ENCODE assay signal across 8 mouse cellular contexts in the genomic region with DNA sequence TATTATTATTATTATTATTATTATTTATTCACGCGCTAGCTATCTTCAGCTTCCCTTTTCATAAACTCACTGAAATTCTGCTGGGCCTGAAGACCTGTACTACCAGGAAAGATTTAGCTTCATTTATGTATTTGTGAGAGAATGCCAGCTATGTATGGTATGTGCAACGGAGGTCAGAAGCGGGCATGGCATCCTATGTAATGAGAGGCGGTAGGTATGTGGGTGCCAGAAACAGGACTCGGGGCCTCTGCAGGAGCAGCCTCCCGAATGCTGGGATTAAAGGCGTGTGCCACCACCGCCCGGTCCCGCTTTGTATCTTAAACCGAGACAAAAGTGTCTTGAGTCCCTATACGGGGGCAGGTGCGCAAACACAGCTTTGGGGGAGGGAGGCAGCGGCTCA. TPM values are rescaled to one million over a fixed set of nuclear protein-coding genes. Genes with fewer than 3 reads are reported as not detected.
DNase-seq lines count a peak whose midpoint lies in the region; ATAC-seq and TF ChIP-seq lines count a peak whose summit lies in the region.

No protein-coding gene starts in this region.

- no peak for TF ChIP-seq CTCF in heart, adult 2 months (IDR thresholded peaks at IDR 0.05)
- no peak for TF ChIP-seq CTCF in C2C12 (IDR thresholded peaks at IDR 0.05; ENCODE audit: control insufficient read depth, insufficient read depth, insufficient read length)
- no peak for TF ChIP-seq CTCF in liver, embryonic 14.5 days (IDR thresholded peaks at IDR 0.05; ENCODE audit: low read depth)

- peak overlapping the region; percentile 100 for H3K27ac ChIP-seq in heart, adult 2 months
- peak overlapping the region; percentile 50; the same call in 1 of the 2 replicates for H3K27ac ChIP-seq in forebrain, embryonic 11.5 days (ENCODE audit: low read depth, low read length)
- H3K27ac ChIP-seq in liver, embryonic 14.5 days: peak overlapping the region; percentile 78

- WGBS in heart, adult 2 months: 5% methylated on average over 15 of the region's 15 CpGs
- 7% methylated on average over 15 of the region's 15 CpGs for WGBS in forebrain, embryonic 11.5 days
- WGBS in liver, embryonic 14.5 days (ENCODE audit: insufficient replicate concordance): 7% methylated on average over 15 of the region's 15 CpGs

- peak overlapping the region; percentile 81 for H3K4me2 ChIP-seq in forebrain, embryonic 11.5 days (ENCODE audit: low read depth, low read length, severe bottlenecking)
- H3K4me2 ChIP-seq in liver, embryonic 14.5 days (ENCODE audit: low read depth): peak overlapping the region; percentile 99

- H3K4me1 ChIP-seq in heart, adult 2 months (ENCODE audit: control insufficient read depth, insufficient read depth, low read length): peaks cover 2% of the 10 kb centered on the region
- H3K4me1 ChIP-seq in forebrain, embryonic 11.5 days (replicated peaks; ENCODE audit: control insufficient read depth, insufficient read depth, low read length): peaks cover 6% of the 10 kb centered on the region
- peaks cover 4 to 10% of the 10 kb centered on the region in 2 experiments for H3K4me1 ChIP-seq in liver, embryonic 14.5 days (replicated peaks; ENCODE audit: control insufficient read depth in 2 of 2, insufficient read depth in 2 of 2, low read length in 1 of 2)

- H3K27me3 ChIP-seq in heart, adult 2 months (ENCODE audit: control insufficient read depth, insufficient read depth, low read length): no peaks in the 10 kb centered on the region
- no peaks in the 10 kb centered on the region for H3K27me3 ChIP-seq in C2C12 (ENCODE audit: control insufficient read depth, insufficient read depth, insufficient read length)
- no peaks in the 10 kb centered on the region for H3K27me3 ChIP-seq in forebrain, embryonic 11.5 days (ENCODE audit: control insufficient read depth, insufficient read depth, low read length)
- H3K27me3 ChIP-seq in liver, embryonic 14.5 days (ENCODE audit: control insufficient read depth, insufficient read depth, low read length): no peaks in the 10 kb centered on the region

- no peak for DNase-seq in heart, adult 2 months
- no peak for DNase-seq in heart, postnatal 10 days
- no peak for DNase-seq in forebrain, embryonic 11.5 days (ENCODE audit: low spot score)
- DNase-seq in liver, embryonic 14.5 days (ENCODE audit: low read depth in 3 of 3, low spot score in 3 of 3): no peak
- DNase-seq in adrenal gland, postnatal 36 days: no peak
- no peak for DNase-seq in cerebellum, adult 18-20 months
- DNase-seq in left cerebral cortex, postnatal 25 days (ENCODE audit: low spot score in 2 of 2): no peak

- peak overlapping the region; percentile 86 for H3ac ChIP-seq in C2C12 (ENCODE audit: control insufficient read depth, insufficient read length, low read depth)

- no peak; the same call in 1 of the 2 replicates for TF ChIP-seq POLR2A in heart, adult 2 months (IDR thresholded peaks at IDR 0.05; ENCODE audit: insufficient read depth, low read depth, low read length)

- no peaks in the 10 kb centered on the region for H3K9me3 ChIP-seq in forebrain, embryonic 11.5 days (ENCODE audit: control insufficient read depth, low read length)
- H3K9me3 ChIP-seq in liver, embryonic 14.5 days (ENCODE audit: control insufficient read depth, low read length): no peaks in the 10 kb centered on the region

- intact Hi-C loops in heart, adult 2 months (cut with DNase I): loop anchor here (2.0 to 5.0 kb wide), 3 partner anchors 42 to 89 kb away; partner anchors contain the start of genes Eloa, Fuca1 and Rpl11
- intact Hi-C loops in heart, postnatal 10 days (cut with DNase I): loop anchor here (5.0 kb wide), 1 partner anchor 199 kb away; no protein-coding TSS in a partner anchor
- intact Hi-C loops in left cerebral cortex, postnatal 25 days (cut with DNase I): loop anchor here (1.0 kb wide), 1 partner anchor 9 kb away; the partner anchor contains the start of gene Lypla2

- H3K79me2 ChIP-seq in heart, adult 2 months (replicated peaks; ENCODE audit: control insufficient read depth, insufficient read depth, low read length): no peaks in the 10 kb centered on the region
- no peaks in the 10 kb centered on the region for H3K79me2 ChIP-seq in C2C12 (ENCODE audit: control insufficient read depth, insufficient read depth)

- peak overlapping the region; percentile 86 for H3K9ac ChIP-seq in heart, adult 2 months (ENCODE audit: low read depth, low read length)
- peak overlapping the region; percentile 75 for H3K9ac ChIP-seq in forebrain, embryonic 11.5 days (ENCODE audit: low read length)
- peak overlapping the region; percentile 86 for H3K9ac ChIP-seq in liver, embryonic 14.5 days (replicated peaks)

- TF ChIP-seq EP300 in heart, adult 2 months (IDR thresholded peaks at IDR 0.05; ENCODE audit: insufficient read depth, low read depth, low read length): no peak
- no peak for TF ChIP-seq EP300 in liver, embryonic 14.5 days (IDR thresholded peaks at IDR 0.05; ENCODE audit: low read depth)

- no peaks in the 10 kb centered on the region for H3K36me3 ChIP-seq in heart, adult 2 months (ENCODE audit: control insufficient read depth, insufficient read depth, low read length)
- peaks cover 20% of the 10 kb centered on the region for H3K36me3 ChIP-seq in C2C12 (ENCODE audit: control insufficient read depth, insufficient read depth)
- H3K36me3 ChIP-seq in forebrain, embryonic 11.5 days (ENCODE audit: control insufficient read depth, insufficient read depth, low read length): peaks cover 5% of the 10 kb centered on the region; the same call in 1 of the 2 replicates
- H3K36me3 ChIP-seq in liver, embryonic 14.5 days (replicated peaks; ENCODE audit: control insufficient read depth, insufficient read depth, low read depth): peaks cover 5% of the 10 kb centered on the region; the same call in 1 of the 2 replicates

- ATAC-seq in forebrain, embryonic 11.5 days (replicated peaks; ENCODE audit: low FRiP score): peak; percentile 11; the same call in 1 of the 2 replicates
- ATAC-seq in liver, embryonic 14.5 days (ENCODE audit: insufficient read depth): peak; percentile 16; the same call in 1 of the 2 replicates

- H3K79me3 ChIP-seq in C2C12 (ENCODE audit: low read depth): no peaks in the 10 kb centered on the region

- peak overlapping the region; percentile 59 for H3K4me3 ChIP-seq in heart, adult 2 months
- peak overlapping the region; percentile 79 for H3K4me3 ChIP-seq in C2C12 (ENCODE audit: insufficient read depth, poor library complexity, severe bottlenecking)
- peak overlapping the region; percentile 72 for H3K4me3 ChIP-seq in forebrain, embryonic 11.5 days (ENCODE audit: low read depth, low read length)
- peak overlapping the region; percentile 80 to 90 for H3K4me3 ChIP-seq in liver, embryonic 14.5 days (ENCODE audit: insufficient read depth in 1 of 2, low read depth in 2 of 2, low read length in 2 of 2)

RNA-seq across cellular contexts. Expression of gene Gale, which starts 0.6 kb away (rescaled TPM):
- 1 to 10 TPM; 1.6 to 2.0 TPM for total RNA-seq in heart, adult 2 months (2021)
- 4.6 TPM in 2 replicates for polyA plus RNA-seq in heart, adult 2 months (2012; rRNA removed)
- total RNA-seq in heart, postnatal 10 days (2021): 1 to 10 TPM; 5.2 to 5.7 TPM
- polyA plus RNA-seq in C2C12 (2012; fragmentation: generic; extraction: Trizol): 50.7 TPM
- polyA plus RNA-seq in forebrain, embryonic 11.5 days (2014; fragmentation: Nextera tagmentation; extraction: Ambion mirVana): 29.9 and 32.5 TPM in 2 replicates
- polyA plus RNA-seq in liver, embryonic 14.5 days (2012; rRNA removed): 20.5 and 22.8 TPM in 2 replicates
- 32.6 and 38.0 TPM in 2 replicates for polyA plus RNA-seq in liver, embryonic 14.5 days (2014; fragmentation: Nextera tagmentation; extraction: Ambion mirVana)
- 10 to 100 TPM; 13.5 to 24.0 TPM for total RNA-seq in adrenal gland, postnatal 36 days (2021)
- 10 to 100 TPM; 22.4 to 22.5 TPM for total RNA-seq in left cerebral cortex, postnatal 25 days (2021)

RNA-seq across cellular contexts. Expression of gene Lypla2, which starts 9.5 kb away (rescaled TPM):
- 10 to 100 TPM; 35.9 to 37.1 TPM for total RNA-seq in heart, adult 2 months (2021)
- 52.2 and 55.1 TPM in 2 replicates for polyA plus RNA-seq in heart, adult 2 months (2012; rRNA removed)
- total RNA-seq in heart, postnatal 10 days (2021): 10 to 100 TPM; 42.6 to 47.8 TPM
- 70.1 TPM for polyA plus RNA-seq in C2C12 (2012; fragmentation: generic; extraction: Trizol)
- 169 and 178 TPM in 2 replicates for polyA plus RNA-seq in forebrain, embryonic 11.5 days (2014; fragmentation: Nextera tagmentation; extraction: Ambion mirVana)
- polyA plus RNA-seq in liver, embryonic 14.5 days (2012; rRNA removed): 26.5 and 29.2 TPM in 2 replicates
- polyA plus RNA-seq in liver, embryonic 14.5 days (2014; fragmentation: Nextera tagmentation; extraction: Ambion mirVana): 30.6 and 36.8 TPM in 2 replicates
- 10 to 100 TPM; 68.0 to 77.0 TPM for total RNA-seq in adrenal gland, postnatal 36 days (2021)
- total RNA-seq in left cerebral cortex, postnatal 25 days (2021): 10 to 100 TPM; 87.0 to 88.6 TPM

RNA-seq across cellular contexts. Expression of gene Hmgcl, which starts 16.7 kb away (rescaled TPM):
- total RNA-seq in heart, adult 2 months (2021): 10 to 100 TPM; 72.6 to 80.4 TPM
- polyA plus RNA-seq in heart, adult 2 months (2012; rRNA removed): 71.9 and 96.9 TPM in 2 replicates
- 10 to 100 TPM; 66.3 to 67.5 TPM for total RNA-seq in heart, postnatal 10 days (2021)
- 24.3 TPM for polyA plus RNA-seq in C2C12 (2012; fragmentation: generic; extraction: Trizol)
- polyA plus RNA-seq in forebrain, embryonic 11.5 days (2014; fragmentation: Nextera tagmentation; extraction: Ambion mirVana): 55.9 and 59.9 TPM in 2 replicates
- polyA plus RNA-seq in liver, embryonic 14.5 days (2012; rRNA removed): 28.9 and 43.4 TPM in 2 replicates
- polyA plus RNA-seq in liver, embryonic 14.5 days (2014; fragmentation: Nextera tagmentation; extraction: Ambion mirVana): 71.9 and 76.5 TPM in 2 replicates
- total RNA-seq in adrenal gland, postnatal 36 days (2021): 10 to 100 TPM; 56.1 to 62.6 TPM
- total RNA-seq in left cerebral cortex, postnatal 25 days (2021): 10 to 100 TPM; 29.5 TPM

RNA-seq across cellular contexts. Expression of gene Pithd1, which starts 24.1 kb away (rescaled TPM):
- 10 to 100 TPM; 19.4 to 20.9 TPM for total RNA-seq in heart, adult 2 months (2021)
- 19.0 and 29.2 TPM in 2 replicates for polyA plus RNA-seq in heart, adult 2 months (2012; rRNA removed)
- 10 to 100 TPM; 20.7 to 21.3 TPM for total RNA-seq in heart, postnatal 10 days (2021)
- 45.1 TPM for polyA plus RNA-seq in C2C12 (2012; fragmentation: generic; extraction: Trizol)
- polyA plus RNA-seq in forebrain, embryonic 11.5 days (2014; fragmentation: Nextera tagmentation; extraction: Ambion mirVana): 64.9 and 67.6 TPM in 2 replicates
- polyA plus RNA-seq in liver, embryonic 14.5 days (2012; rRNA removed): 40.2 and 49.0 TPM in 2 replicates
- 71.2 and 79.5 TPM in 2 replicates for polyA plus RNA-seq in liver, embryonic 14.5 days (2014; fragmentation: Nextera tagmentation; extraction: Ambion mirVana)
- total RNA-seq in adrenal gland, postnatal 36 days (2021): 10 to 100 TPM; 28.9 to 34.2 TPM
- 10 to 100 TPM; 82.1 to 84.3 TPM for total RNA-seq in left cerebral cortex, postnatal 25 days (2021)

RNA-seq across cellular contexts. Expression of gene Fuca1, which starts 42.4 kb away (rescaled TPM):
- total RNA-seq in heart, adult 2 months (2021): 10 to 100 TPM; 30.4 to 34.6 TPM
- polyA plus RNA-seq in heart, adult 2 months (2012; rRNA removed): 24.0 and 25.3 TPM in 2 replicates
- total RNA-seq in heart, postnatal 10 days (2021): 10 to 100 TPM; 43.2 to 44.5 TPM
- polyA plus RNA-seq in C2C12 (2012; fragmentation: generic; extraction: Trizol): 26.8 TPM
- polyA plus RNA-seq in forebrain, embryonic 11.5 days (2014; fragmentation: Nextera tagmentation; extraction: Ambion mirVana): 42.3 and 49.2 TPM in 2 replicates
- 8.8 and 12.0 TPM in 2 replicates for polyA plus RNA-seq in liver, embryonic 14.5 days (2012; rRNA removed)
- polyA plus RNA-seq in liver, embryonic 14.5 days (2014; fragmentation: Nextera tagmentation; extraction: Ambion mirVana): 19.0 and 23.6 TPM in 2 replicates
- total RNA-seq in adrenal gland, postnatal 36 days (2021): 10 to 100 TPM; 84.1 to 87.4 TPM
- total RNA-seq in left cerebral cortex, postnatal 25 days (2021): 10 to 100 TPM; 29.2 to 36.3 TPM

Comparison
In these comparisons a context has a peak if more than half of its experiments do, and no peak if none do; other contexts are left out.
1. H3K27ac ChIP-seq: peak in every context shown above with its lines; median percentile 100 in heart, adult 2 months; 78 in liver, embryonic 14.5 days; 50 in forebrain, embryonic 11.5 days.